Mouse (Mus musculus) c-Kit-positive CD71-negative TER-119-negative erythroid progenitor cells, embryonic 14.5 days (primary cell): ENCODE results near the gene Vpreb1.
A peak's percentile ranks its signal among the peaks of the same experiment; 100 is the strongest.
"Not testable (repeated sequence)": the region's sequence is repeated elsewhere in the genome, so short reads cannot be mapped to it uniquely, and the experiment has no call there.

Experiments used
- DNase-seq: peaks from one replicate; pipeline ENCODE4 v3.0.0-alpha.2; 2013; ENCODE audit warnings: low read depth

Vpreb1 gene

GRCm38 (mm10) chr16:16870617-16871331, at the start of gene Vpreb1, which contains the start of gene Top3b:
TSS of gene Vpreb1 (minus strand) at chr16:16870843.
TSS of gene Top3b (plus strand) at chr16:16870736.
- DNase-seq, result peak; percentile 91

- no peak for DNase-seq
Observed at GRCm38 (mm10) chr16:16918441-16919117, 47.9 kb upstream of the Vpreb1 start.

- no peak for DNase-seq
Observed at GRCm38 (mm10) chr16:16913440-16913839, 42.8 kb upstream of the Vpreb1 start.

- DNase-seq, result peak; percentile 53
Observed at GRCm38 (mm10) chr16:16911641-16912597, 41.3 kb upstream of the Vpreb1 start.

GRCm38 (mm10) chr16:16907799-16908198, 37.2 kb upstream of the Vpreb1 start:
- DNase-seq, result no peak

GRCm38 (mm10) chr16:16903188-16903587, 32.5 kb upstream of the Vpreb1 start:
- no peak for DNase-seq

- no peak for DNase-seq
Observed at GRCm38 (mm10) chr16:16902329-16902728, 31.7 kb upstream of the Vpreb1 start.

GRCm38 (mm10) chr16:16897056-16897584, 26.5 kb upstream of the Vpreb1 start:
- DNase-seq, result no peak

- DNase-seq, result peak; percentile 89
Observed at GRCm38 (mm10) chr16:16896382-16897055, 25.9 kb upstream of the Vpreb1 start, which contains the start of gene Ppm1f. TSS of gene Ppm1f (plus strand) at chr16:16896469.

GRCm38 (mm10) chr16:16896015-16896381, 25.4 kb upstream of the Vpreb1 start:
- DNase-seq, result peak; percentile 35

GRCm38 (mm10) chr16:16892366-16892765, 21.7 kb upstream of the Vpreb1 start:
- no peak for DNase-seq

GRCm38 (mm10) chr16:16888341-16888740, 17.7 kb upstream of the Vpreb1 start:
- DNase-seq, result no peak

GRCm38 (mm10) chr16:16879025-16879424, 8.4 kb upstream of the Vpreb1 start:
- no peak for DNase-seq

GRCm38 (mm10) chr16:16870241-16870616, 414 bp downstream of the Vpreb1 start:
- no peak for DNase-seq

- no peak for DNase-seq
Observed at GRCm38 (mm10) chr16:16865696-16866561, 4.7 kb downstream of the Vpreb1 start.

- peak; percentile 32 for DNase-seq
Observed at GRCm38 (mm10) chr16:16865217-16865616, 5.4 kb downstream of the Vpreb1 start.

GRCm38 (mm10) chr16:16863978-16864377, 6.7 kb downstream of the Vpreb1 start, which contains the start of gene Igll1:
TSS of gene Igll1 (minus strand) at chr16:16863985.
- DNase-seq, result no peak

- DNase-seq, result no peak
Observed at GRCm38 (mm10) chr16:16862288-16862687, 8.4 kb downstream of the Vpreb1 start.

- DNase-seq, result no peak
Observed at GRCm38 (mm10) chr16:16856731-16857476, 13.7 kb downstream of the Vpreb1 start.

GRCm38 (mm10) chr16:16856054-16856453, 14.6 kb downstream of the Vpreb1 start:
- DNase-seq, result not testable (repeated sequence)
